Mouse (Mus musculus) hindbrain, embryonic 16.5 days (tissue): ENCODE results near the gene Kcnip1. TPM values are rescaled to one million over a fixed set of nuclear protein-coding genes. Genes with fewer than 3 reads are reported as not detected.

ENCODE experiments used
- ATAC-seq: fragments of 200-750 bp; cut with Nextera tagmentation; 2 replicates; pipeline ENCODE4 v1.8.0; 2017; ENCODE audit warnings: moderate TSS enrichment, moderate library complexity
- H3K27ac ChIP-seq: fragments of 300-500 bp; sonication (generic); 2 replicates; pipeline ENCODE4 v1.5.1; 2014; ENCODE audit warnings: low read depth, mild to moderate bottlenecking, control low read depth, low read length, moderate library complexity
- H3K27me3 ChIP-seq: fragments of 300-500 bp; sonication (generic); replicated peaks from 2 replicates; pipeline ENCODE4 v1.6.1; 2014; ENCODE audit warnings: low read length; ENCODE audit not compliant: control insufficient read depth, insufficient read depth
- H3K36me3 ChIP-seq: fragments of 300-500 bp; sonication (generic); 2 replicates; pipeline ENCODE4 v1.6.1; 2014; ENCODE audit warnings: mild to moderate bottlenecking, low read length, moderate library complexity, mixed read lengths; ENCODE audit not compliant: control insufficient read depth, insufficient read depth
- H3K4me1 ChIP-seq: fragments of 300-500 bp; sonication (generic); 2 replicates; pipeline ENCODE4 v1.6.1; 2014; ENCODE audit warnings: low read depth, low read length; ENCODE audit not compliant: control insufficient read depth, insufficient read depth
- H3K4me2 ChIP-seq: fragments of 300-500 bp; sonication (generic); 2 replicates; pipeline ENCODE4 v1.6.1; 2014; ENCODE audit warnings: mild to moderate bottlenecking, low read length, control low read depth, moderate library complexity
- H3K4me3 ChIP-seq: fragments of 300-500 bp; sonication (generic); 2 replicates; pipeline ENCODE4 v1.5.1; 2014; ENCODE audit warnings: mild to moderate bottlenecking, low read length, control low read depth, moderate library complexity
- H3K9ac ChIP-seq: fragments of 300-500 bp; sonication (generic); 2 replicates; pipeline ENCODE4 v1.6.1; 2014; ENCODE audit warnings: low read depth, mild to moderate bottlenecking, control low read depth, low read length, moderate library complexity
- H3K9me3 ChIP-seq: fragments of 300-500 bp; sonication (generic); 2 replicates; pipeline ENCODE4 v1.6.1; 2014; ENCODE audit warnings: mild to moderate bottlenecking, low read length, moderate library complexity; ENCODE audit not compliant: control insufficient read depth
- WGBS: fragments of 180-500 bp; shearing (Covaris S2); extraction: QIAGEN DNeasy Blood & Tissue Kit; methylation state at CpG from one replicate; pipeline ENCODE4 v1.1.7; 2014; 5-methylcytosine and 5-hydroxymethylcytosine counted together
- polyA plus RNA-seq: library from polyadenylated mRNA; unstranded; fragments of >200 nt; fragmentation: Nextera tagmentation; extraction: Ambion mirVana; gene quantifications from 2 replicates; pipeline ENCODE4 v1.2.1, GENCODE M21; 2015

Gene Kcnip1
- polyA plus RNA-seq, 1 experiment from 2014 or later: 146 TPM

DNA sequence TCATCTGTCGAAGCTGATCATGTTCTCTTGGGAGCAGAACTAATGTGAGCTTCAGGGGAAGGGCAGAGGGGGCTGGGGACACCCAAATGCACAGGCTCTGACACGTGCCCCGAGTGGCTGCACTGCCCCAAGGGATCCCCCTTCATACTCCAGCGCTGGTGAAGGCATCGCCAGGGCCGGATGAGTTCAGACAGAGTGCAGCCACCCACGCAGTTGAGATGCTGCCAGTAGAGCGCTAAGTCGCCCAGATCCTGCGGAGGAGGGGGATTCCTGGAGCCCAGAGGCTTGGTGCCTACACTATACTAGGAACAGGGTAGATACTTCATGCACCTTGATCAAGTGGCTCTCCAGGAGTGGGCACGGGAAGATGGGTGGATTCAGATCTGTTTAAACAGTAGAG, 143.3 kb downstream of the Kcnip1 start:
- Histone ChIP-seq H3K27me3 (no peaks in the 10 kb centered on the region), H3K4me3 (no peak overlapping the region), H3K4me2 (no peak overlapping the region), H3K27ac (no peak overlapping the region), H3K36me3 (no peaks in the 10 kb centered on the region), H3K9me3 (no peaks in the 10 kb centered on the region), H3K9ac (0 out of 2 replicates have a peak overlapping the region, but pooled peaks have one; percentile 10), H3K4me1 (peaks cover 15% of the 10 kb centered on the region)
- peak; percentile 65 for ATAC-seq
- WGBS: 40% methylated on average over 11 of the region's 11 CpGs

DNA sequence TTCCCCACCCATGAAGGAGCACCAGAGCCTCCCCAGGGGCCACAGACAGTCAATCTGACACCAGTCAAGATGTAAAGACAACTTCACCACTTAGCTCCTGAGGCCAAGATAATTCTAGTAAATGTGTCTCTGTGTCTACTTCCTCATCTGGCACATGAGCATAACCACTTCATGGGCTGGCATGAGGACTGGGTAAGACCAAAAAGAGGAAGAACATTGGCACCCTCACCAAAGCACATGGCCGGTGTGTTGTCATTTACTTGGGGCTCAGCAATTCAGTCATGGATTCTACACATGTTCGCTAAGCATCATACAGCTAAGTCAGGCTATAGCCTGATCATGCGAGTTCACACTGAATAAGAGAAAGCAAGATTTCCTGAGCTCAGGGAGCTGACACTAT, 144.3 kb downstream of the Kcnip1 start:
- no peaks in the 10 kb centered on the region for H3K9me3 ChIP-seq
- no peaks in the 10 kb centered on the region for H3K27me3 ChIP-seq
- no peak overlapping the region for H3K27ac ChIP-seq
- ATAC-seq: no peak
- no peak overlapping the region for H3K9ac ChIP-seq
- no peak overlapping the region for H3K4me3 ChIP-seq
- no peak overlapping the region for H3K4me2 ChIP-seq
- H3K4me1 ChIP-seq: peaks cover 15% of the 10 kb centered on the region
- H3K36me3 ChIP-seq: no peaks in the 10 kb centered on the region
- WGBS: 91% methylated on average over 3 of the region's 3 CpGs

- WGBS: 84% methylated on average over 5 of the region's 5 CpGs
- ATAC-seq: no peak
Observed at GRCm38 (mm10) chr11:33845931-33846330, 147.0 kb downstream of the Kcnip1 start.

GRCm38 (mm10) chr11:33843294-33843864, 149.6 kb downstream of the Kcnip1 start:
- H3K9me3 ChIP-seq: no peaks in the 10 kb centered on the region
- H3K4me1 ChIP-seq: peaks cover 7% of the 10 kb centered on the region; the same call in 1 of the 2 replicates
- no peaks in the 10 kb centered on the region for H3K27me3 ChIP-seq
- ATAC-seq: peak; percentile 84
- peak overlapping the region; percentile 72 for H3K27ac ChIP-seq
- H3K36me3 ChIP-seq: no peaks in the 10 kb centered on the region
- under 1% methylated on average over 52 of the region's 52 CpGs for WGBS
- peak overlapping the region; percentile 58 for H3K4me3 ChIP-seq
- H3K4me2 ChIP-seq: peak overlapping the region; percentile 76
- peak overlapping the region; percentile 81 for H3K9ac ChIP-seq

More at GRCm38 (mm10) chr11:33845931-33846330, 147.0 kb downstream of the Kcnip1 start:
- H3K36me3 ChIP-seq: no peaks in the 10 kb centered on the region
- no peak overlapping the region for H3K4me2 ChIP-seq
- H3K4me1 ChIP-seq: peaks cover 13% of the 10 kb centered on the region
- H3K9ac ChIP-seq: no peak overlapping the region
- no peak overlapping the region for H3K27ac ChIP-seq
- no peaks in the 10 kb centered on the region for H3K9me3 ChIP-seq
- H3K4me3 ChIP-seq: no peak overlapping the region
- H3K27me3 ChIP-seq: no peaks in the 10 kb centered on the region

GRCm38 (mm10) chr11:33839049-33839448, 153.9 kb downstream of the Kcnip1 start:
- Histone ChIP-seq H3K4me3 (no peak overlapping the region), H3K4me1 (peaks cover 7% of the 10 kb centered on the region; the same call in 1 of the 2 replicates), H3K36me3 (no peaks in the 10 kb centered on the region), H3K27ac (no peak overlapping the region), H3K9ac (no peak overlapping the region), H3K4me2 (no peak overlapping the region), H3K27me3 (no peaks in the 10 kb centered on the region), H3K9me3 (no peaks in the 10 kb centered on the region)
- no peak for ATAC-seq
- 72% methylated on average over 3 of the region's 3 CpGs for WGBS

GRCm38 (mm10) chr11:33829774-33830173, 163.2 kb downstream of the Kcnip1 start:
- ATAC-seq: no peak
- no peak overlapping the region for H3K4me2 ChIP-seq
- 85% methylated on average over 2 of the region's 2 CpGs for whole genome bisulfite sequencing
- H3K4me1 ChIP-seq: peaks cover 20% of the 10 kb centered on the region
- no peaks in the 10 kb centered on the region for H3K27me3 ChIP-seq
- H3K9ac ChIP-seq: no peak overlapping the region
- no peaks in the 10 kb centered on the region for H3K9me3 ChIP-seq
- H3K4me3 ChIP-seq: no peak overlapping the region
- no peak overlapping the region for H3K27ac ChIP-seq
- no peaks in the 10 kb centered on the region for H3K36me3 ChIP-seq

DNA sequence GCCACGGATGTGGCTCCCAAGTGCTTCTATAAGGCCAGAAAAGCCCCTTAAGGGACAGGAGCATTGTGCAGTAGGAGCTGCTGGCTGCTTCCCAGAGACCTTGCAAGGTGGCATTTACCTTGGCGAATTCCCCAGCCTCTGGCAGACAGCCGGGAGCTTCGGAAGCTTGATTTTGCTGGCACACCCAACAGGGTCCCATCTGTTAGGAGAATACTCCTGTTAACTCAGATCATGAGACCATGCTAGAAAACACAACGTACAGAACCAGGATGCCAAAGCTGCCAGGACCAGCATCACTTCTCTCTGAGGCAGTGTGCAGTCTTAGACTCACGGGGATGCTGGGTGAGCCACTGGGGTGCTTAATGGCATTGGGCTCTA, 165.1 kb downstream of the Kcnip1 start:
- H3K27me3 ChIP-seq: no peaks in the 10 kb centered on the region
- no peaks in the 10 kb centered on the region for H3K36me3 ChIP-seq
- 31% methylated on average over 6 of the region's 6 CpGs for WGBS
- H3K4me1 ChIP-seq: peaks cover 20% of the 10 kb centered on the region
- ATAC-seq: peak; percentile 22; the same call in 1 of the 2 replicates
- H3K4me3 ChIP-seq: no peak overlapping the region
- peak overlapping the region; percentile 44 for H3K27ac ChIP-seq
- H3K4me2 ChIP-seq: peak overlapping the region; percentile 13; the same call in 1 of the 2 replicates
- H3K9me3 ChIP-seq: no peaks in the 10 kb centered on the region
- H3K9ac ChIP-seq: no peak overlapping the region

DNA sequence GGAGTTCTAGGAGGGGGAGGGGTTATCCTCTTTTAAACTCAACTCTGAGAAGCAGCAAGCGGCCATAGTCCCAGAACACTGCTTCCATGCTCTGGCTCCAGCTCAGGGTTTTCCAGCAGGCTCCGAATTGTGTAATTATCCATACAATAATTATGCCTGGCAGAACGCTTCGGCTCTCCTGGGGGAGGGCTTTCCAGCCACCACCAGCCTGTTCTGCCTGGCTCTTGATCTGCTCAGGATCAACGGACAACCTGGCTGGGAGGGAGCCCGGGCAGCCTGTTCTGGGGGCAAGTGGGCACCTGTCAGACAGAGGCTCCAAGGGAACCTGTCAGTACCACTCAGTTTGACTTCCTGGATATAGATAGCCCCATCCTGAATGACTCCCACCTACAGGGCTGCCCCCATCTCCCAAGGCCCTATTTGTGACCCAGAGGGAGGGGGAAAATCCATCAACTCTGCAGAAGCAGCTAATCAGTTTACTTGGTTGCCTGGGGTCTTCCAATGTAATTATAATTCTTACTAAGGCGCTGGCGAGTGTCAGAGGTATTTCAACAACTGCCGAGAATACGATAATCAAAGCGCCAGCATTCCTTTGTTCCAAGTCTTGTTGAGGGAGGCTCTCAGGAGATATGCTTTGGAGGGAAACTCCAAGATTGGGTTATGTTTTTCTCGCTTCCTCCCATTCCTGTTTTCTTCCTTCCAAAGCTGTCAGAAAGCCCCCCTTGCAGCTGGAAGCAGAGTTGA, 165.7 kb downstream of the Kcnip1 start:
- Histone ChIP-seq H3K4me2 (peak overlapping the region; percentile 22; the same call in 1 of the 2 replicates), H3K36me3 (no peaks in the 10 kb centered on the region), H3K9me3 (no peaks in the 10 kb centered on the region), H3K4me1 (peaks cover 20% of the 10 kb centered on the region), H3K27ac (peak overlapping the region; percentile 44), H3K9ac (peak overlapping the region; percentile 13; the same call in 1 of the 2 replicates), H3K27me3 (no peaks in the 10 kb centered on the region), H3K4me3 (no peak overlapping the region)
- 31% methylated on average over 12 of the region's 12 CpGs for WGBS
- peak; percentile 72 for ATAC-seq

DNA sequence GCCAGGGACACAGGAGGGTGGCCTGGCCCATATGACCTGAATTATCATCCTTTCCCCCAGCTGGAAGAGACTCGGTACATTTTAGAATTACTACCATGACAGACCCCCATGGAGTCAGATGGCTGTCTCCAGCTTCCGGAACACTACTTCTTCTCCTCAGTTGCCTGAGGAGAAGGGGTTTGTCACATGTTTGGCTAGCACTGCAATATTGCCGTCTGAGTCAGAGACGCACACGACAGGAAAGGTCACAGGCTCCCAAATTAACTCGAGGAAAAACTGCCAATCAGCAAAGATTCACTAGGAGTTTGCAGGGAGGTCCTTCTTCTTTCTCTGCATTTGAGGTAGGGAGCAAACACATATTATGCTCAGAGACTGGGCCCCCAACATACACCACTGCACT, 168.2 kb downstream of the Kcnip1 start:
- 40% methylated on average over 6 of the region's 6 CpGs for WGBS
- ATAC-seq: no peak

More for the DNA sequence above, 168.2 kb downstream of the Kcnip1 start:
- Histone ChIP-seq H3K27ac (no peak overlapping the region), H3K27me3 (no peaks in the 10 kb centered on the region), H3K36me3 (no peaks in the 10 kb centered on the region), H3K9ac (no peak overlapping the region), H3K4me2 (no peak overlapping the region), H3K9me3 (no peaks in the 10 kb centered on the region), H3K4me3 (no peak overlapping the region), H3K4me1 (peaks cover 20% of the 10 kb centered on the region)
